Mouse (Mus musculus) CH12.LX (cell line): ENCODE measurements around the gene Mindy4b-ps.

Experiments
- CHD2 ChIP-seq: IDR thresholded peaks from 2 replicates; pipeline ENCODE4 v1.6.1; 2011; ENCODE audit warnings: low read length, improper control_type of control experiment
- CTCF ChIP-seq, 2 experiments: IDR thresholded peaks in 1 of 2; conservative IDR thresholded peaks in 1 of 2; 2 replicates each; pipeline ENCODE4 v1.5.1; 2011 to 2012; ENCODE audit warnings: low read depth in 2 of 2, low read length in 2 of 2, improper control_type of control experiment in 1 of 2, inconsistent platforms in 1 of 2, mild to moderate bottlenecking in 1 of 2, moderate library complexity in 1 of 2
- E2F4 ChIP-seq: IDR thresholded peaks from 2 replicates; pipeline ENCODE4 v1.6.1; 2011; ENCODE audit warnings: low read depth, low read length, improper control_type of control experiment; ENCODE audit not compliant: insufficient replicate concordance
- EP300 ChIP-seq: IDR thresholded peaks from 2 replicates; pipeline ENCODE4 v1.6.1; 2011; ENCODE audit warnings: low read length, improper control_type of control experiment
- POLR2A ChIP-seq: IDR thresholded peaks from 2 replicates; pipeline ENCODE4 v1.6.1; 2011; ENCODE audit warnings: low read depth, mild to moderate bottlenecking, improper control_type of control experiment, low read length
- RAD21 ChIP-seq: IDR thresholded peaks from 2 replicates; pipeline ENCODE4 v1.6.1; 2011; ENCODE audit warnings: low read depth, mild to moderate bottlenecking, low read length, improper control_type of control experiment, moderate library complexity
- RCOR1 ChIP-seq: conservative IDR thresholded peaks from 2 replicates; pipeline ENCODE4 v1.6.1; 2012; ENCODE audit warnings: low read depth, mild to moderate bottlenecking, inconsistent platforms, low read length, improper control_type of control experiment
- SMC3 ChIP-seq: IDR thresholded peaks from 2 replicates; pipeline ENCODE4 v1.6.1; 2011; ENCODE audit warnings: low read depth, low read length, improper control_type of control experiment
- USF2 ChIP-seq: conservative IDR thresholded peaks from 2 replicates; pipeline ENCODE4 v1.6.1; 2011; ENCODE audit warnings: low read depth, low read length, improper control_type of control experiment

GRCm38 (mm10) chr3:58804745-58805144 lies 17.4 kb downstream of the Mindy4b-ps start:
- TF ChIP-seq RCOR1 (no peak), CHD2 (no peak), SMC3 (no peak), RAD21 (no peak), EP300 (no peak), CTCF (conservative IDR thresholded peaks at IDR 0.05 in 1 of 2, IDR thresholded peaks at IDR 0.05 in 1 of 2; ENCODE audit: low read depth in 2 of 2, low read length in 2 of 2) (no peak), USF2 (no peak), E2F4 (no peak), POLR2A (no peak)
